ENCODE assay signal across 28 mouse cellular contexts in the genomic region with DNA sequence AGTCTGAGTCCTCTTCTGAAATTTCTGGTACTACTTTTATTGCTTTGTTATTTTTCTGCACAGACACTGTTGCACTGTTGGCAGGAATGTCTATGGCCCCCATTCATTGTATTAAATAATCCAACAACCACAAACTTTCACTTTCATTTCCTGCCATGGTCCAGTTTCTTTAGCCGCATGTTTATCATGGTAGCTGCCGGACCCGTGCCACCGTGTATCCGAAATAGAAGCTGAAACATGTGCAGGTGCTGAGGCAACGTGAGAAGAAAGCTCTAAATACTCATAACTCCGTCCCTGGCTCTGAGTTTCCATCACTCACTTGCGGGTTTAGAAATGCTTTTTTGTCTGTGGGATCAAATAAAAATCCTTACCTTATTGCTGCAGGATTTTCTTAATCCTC.
DNase-seq lines count a peak whose midpoint lies in the region; ATAC-seq and TF ChIP-seq lines count a peak whose summit lies in the region.
"Had no signal": no experiment of that assay in that cellular context is flagged by ENCODE, and none has a peak within 500 bp of the region (broad histone marks: within the 10 kb centered on the region; RNA-seq: fewer than 3 reads in every experiment).

No protein-coding gene starts in this region.

- H3K9ac ChIP-seq in heart, embryonic 14.5 days (ENCODE audit: low read length), result no peak overlapping the region
- no peak overlapping the region for H3K9ac ChIP-seq in lung, postnatal 0 days (replicated peaks; ENCODE audit: low read depth)
- H3K9ac ChIP-seq in CH12.LX (ENCODE audit: insufficient read depth, low read depth), result peak overlapping the region; percentile 18; the same call in 1 of the 2 replicates
- H3K9ac ChIP-seq in forebrain, embryonic 13.5 days, result no peak overlapping the region
- H3K9ac ChIP-seq: embryonic facial prominence, embryonic 15.5 days; forebrain, embryonic 12.5 days; hindbrain, embryonic 12.5 days; intestine, embryonic 15.5 days; limb, embryonic 13.5 days; midbrain, embryonic 15.5 days had no signal

- in situ Hi-C loops in CH12.LX (cut with MboI; ENCODE audit: low pct_ligation_motif_present, low pct_unique_long_range_greater_than_20kb, low sequenced_read_pairs), result no loop called here

- ATAC-seq in heart, embryonic 14.5 days (ENCODE audit: insufficient number of reproducible peaks, insufficient read depth, low FRiP score, low read depth), result no peak
- no peak for ATAC-seq in lung, postnatal 0 days
- ATAC-seq in megakaryocyte progenitor cell, adult 5-6 weeks (replicated peaks; ENCODE audit: poor library complexity), result 0 out of 2 replicates have a peak, but pooled peaks have one; percentile 34
- ATAC-seq in forebrain, embryonic 13.5 days, result no peak
- ATAC-seq: hindbrain, postnatal 0 days; intestine, embryonic 15.5 days; midbrain, embryonic 15.5 days had no signal

- no peaks in the 10 kb centered on the region for H3K27me3 ChIP-seq in heart, embryonic 14.5 days (ENCODE audit: control insufficient read depth, insufficient read depth, low read length)
- no peaks in the 10 kb centered on the region for H3K27me3 ChIP-seq in lung, postnatal 0 days (replicated peaks; ENCODE audit: insufficient read depth, low read length)
- no peaks in the 10 kb centered on the region for H3K27me3 ChIP-seq in CH12.LX (replicated peaks)
- H3K27me3 ChIP-seq in forebrain, embryonic 13.5 days, result no peaks in the 10 kb centered on the region
- H3K27me3 ChIP-seq: embryonic facial prominence, embryonic 15.5 days; forebrain, embryonic 12.5 days; hindbrain, embryonic 12.5 days; intestine, embryonic 15.5 days; limb, embryonic 13.5 days; midbrain, embryonic 15.5 days had no signal

- no peak overlapping the region for H3K27ac ChIP-seq in heart, embryonic 14.5 days (replicated peaks in 1 of 2; ENCODE audit: control insufficient read depth in 1 of 2, insufficient read depth in 1 of 2, low read depth in 2 of 2, low read length in 2 of 2)
- H3K27ac ChIP-seq in lung, postnatal 0 days (ENCODE audit: low read length), result no peak overlapping the region
- H3K27ac ChIP-seq in CH12.LX (ENCODE audit: insufficient read depth, low read depth), result no peak overlapping the region
- H3K27ac ChIP-seq in forebrain, embryonic 13.5 days, result no peak overlapping the region
- H3K27ac ChIP-seq: embryonic facial prominence, embryonic 10.5 days; embryonic facial prominence, embryonic 15.5 days; forebrain, embryonic 12.5 days; heart, adult 2 months; hindbrain, embryonic 12.5 days; hindbrain, postnatal 0 days; intestine, embryonic 15.5 days; left cerebral cortex, adult 2 months; limb, embryonic 13.5 days had no signal

- TF ChIP-seq EP300 in lung, postnatal 0 days (IDR thresholded peaks at IDR 0.05), result no peak
- TF ChIP-seq EP300 in CH12.LX (IDR thresholded peaks at IDR 0.05; ENCODE audit: low read length), result peak; percentile 55; the same call in 1 of the 2 replicates

- TF ChIP-seq POLR2A in CH12.LX (IDR thresholded peaks at IDR 0.05; ENCODE audit: low read depth, low read length), result no peak

- H3K79me2 ChIP-seq in CH12.LX (replicated peaks; ENCODE audit: control insufficient read depth, extremely low read depth, insufficient read depth, poor library complexity, severe bottlenecking), result no peaks in the 10 kb centered on the region

- peak overlapping the region; percentile 55 for H3K4me2 ChIP-seq in heart, embryonic 14.5 days (ENCODE audit: low read length)
- H3K4me2 ChIP-seq in lung, postnatal 0 days (replicated peaks; ENCODE audit: low read depth, low read length), result 0 out of 2 replicates have a peak overlapping the region, but pooled peaks have one; percentile 3
- H3K4me2 ChIP-seq in CH12.LX (ENCODE audit: insufficient read depth, low read depth, poor library complexity, severe bottlenecking), result peak overlapping the region; percentile 85
- no peak overlapping the region for H3K4me2 ChIP-seq in forebrain, embryonic 13.5 days
- H3K4me2 ChIP-seq: embryonic facial prominence, embryonic 15.5 days; forebrain, embryonic 12.5 days; hindbrain, embryonic 12.5 days; intestine, embryonic 15.5 days; liver, embryonic 11.5 days; midbrain, embryonic 15.5 days had no signal

- TF ChIP-seq CTCF in lung, postnatal 0 days (IDR thresholded peaks at IDR 0.05), result no peak
- TF ChIP-seq CTCF in CH12.LX (conservative IDR thresholded peaks at IDR 0.05 in 1 of 2, IDR thresholded peaks at IDR 0.05 in 1 of 2; ENCODE audit: low read depth in 2 of 2, low read length in 2 of 2), result no peak

- intact Hi-C loops in heart, postnatal 36 days (cut with DNase I), result no loop called here

- no peaks in the 10 kb centered on the region; a peak in 1 of 4 replicates for H3K4me1 ChIP-seq in heart, embryonic 14.5 days (ENCODE audit: control insufficient read depth in 2 of 2, insufficient read depth in 2 of 2, low read length in 2 of 2)
- H3K4me1 ChIP-seq in lung, postnatal 0 days (ENCODE audit: insufficient read depth, low read depth, low read length), result no peaks in the 10 kb centered on the region
- H3K4me1 ChIP-seq in CH12.LX (ENCODE audit: control insufficient read depth in 1 of 2, insufficient read depth in 2 of 2), result peaks cover 0 to 18% of the 10 kb centered on the region in 2 experiments; a peak in 2 of 4 replicates
- 0 out of 2 replicates have a peak, but pooled peaks cover 4% of the 10 kb centered on the region for H3K4me1 ChIP-seq in forebrain, embryonic 13.5 days
- H3K4me1 ChIP-seq: embryonic facial prominence, embryonic 10.5 days; forebrain, embryonic 12.5 days; hindbrain, embryonic 12.5 days; intestine, embryonic 15.5 days; midbrain, embryonic 15.5 days had no signal

- TF ChIP-seq RAD21 in CH12.LX (IDR thresholded peaks at IDR 0.05; ENCODE audit: low read depth, low read length), result no peak

- WGBS in heart, embryonic 14.5 days, result 43% methylated on average over 8 of the region's 8 CpGs
- WGBS in lung, postnatal 0 days, result 69% methylated on average over 8 of the region's 8 CpGs
- 87% methylated on average over 8 of the region's 8 CpGs for WGBS in forebrain, embryonic 13.5 days

- H3K36me3 ChIP-seq in heart, embryonic 14.5 days (ENCODE audit: control insufficient read depth, insufficient read depth, low read length), result no peaks in the 10 kb centered on the region
- H3K36me3 ChIP-seq in lung, postnatal 0 days (ENCODE audit: insufficient read depth, low read length), result no peaks in the 10 kb centered on the region
- H3K36me3 ChIP-seq in CH12.LX (replicated peaks in 1 of 2; ENCODE audit: control insufficient read depth in 1 of 2, insufficient read depth in 1 of 2, low read length in 1 of 2), result no peaks in the 10 kb centered on the region
- no peaks in the 10 kb centered on the region for H3K36me3 ChIP-seq in forebrain, embryonic 13.5 days (ENCODE audit: poor library complexity, severe bottlenecking)
- H3K36me3 ChIP-seq: embryonic facial prominence, embryonic 10.5 days; embryonic facial prominence, embryonic 15.5 days; forebrain, embryonic 12.5 days; hindbrain, embryonic 12.5 days; intestine, embryonic 15.5 days; limb, embryonic 13.5 days; midbrain, embryonic 15.5 days had no signal

- H3K9me3 ChIP-seq in heart, embryonic 14.5 days (ENCODE audit: control insufficient read depth, low read length), result no peaks in the 10 kb centered on the region
- H3K9me3 ChIP-seq in lung, postnatal 0 days (ENCODE audit: low read length), result no peaks in the 10 kb centered on the region
- no peaks in the 10 kb centered on the region for H3K9me3 ChIP-seq in CH12.LX (replicated peaks; ENCODE audit: low read length)
- no peaks in the 10 kb centered on the region for H3K9me3 ChIP-seq in forebrain, embryonic 13.5 days (replicated peaks)
- H3K9me3 ChIP-seq: embryonic facial prominence, embryonic 10.5 days; embryonic facial prominence, embryonic 15.5 days; forebrain, embryonic 12.5 days; hindbrain, embryonic 12.5 days; intestine, embryonic 15.5 days; limb, embryonic 13.5 days; midbrain, embryonic 15.5 days had no signal

- dilution Hi-C loops in CH12.LX (cut with MboI; ENCODE audit: extremely low pct_ligation_motif_present, extremely low pct_unique_long_range_greater_than_20kb, low sequenced_read_pairs), result no loop called here

- H3K4me3 ChIP-seq in heart, embryonic 14.5 days (ENCODE audit: control insufficient read depth in 1 of 2, insufficient read depth in 1 of 2, low read depth in 1 of 2, low read length in 2 of 2), result peak overlapping the region in 1 of 2 experiments; percentile 13; a peak in 1 of 4 replicates
- H3K4me3 ChIP-seq in lung, postnatal 0 days (ENCODE audit: low read depth, low read length), result no peak overlapping the region
- no peak overlapping the region for H3K4me3 ChIP-seq in CH12.LX (replicated peaks in 1 of 3; ENCODE audit: low read depth in 2 of 3, low read length in 2 of 3, poor library complexity in 1 of 3)
- H3K4me3 ChIP-seq in forebrain, embryonic 13.5 days, result no peak overlapping the region
- H3K4me3 ChIP-seq: embryonic facial prominence, embryonic 10.5 days; embryonic facial prominence, embryonic 15.5 days; forebrain, embryonic 12.5 days; heart, adult 2 months; hindbrain, embryonic 12.5 days; intestine, embryonic 15.5 days; layer of hippocampus, adult 2 months; left cerebral cortex, adult 2 months; limb, embryonic 13.5 days; midbrain, embryonic 15.5 days had no signal

- no peak for DNase-seq in heart, postnatal 36 days
- no peak for DNase-seq in lung, postnatal 0 days (ENCODE audit: low spot score)
- no peak for DNase-seq in lung, postnatal 14 days
- peak; percentile 19 for DNase-seq in CH12.LX (ENCODE audit: extremely low read depth)
- DNase-seq in adrenal gland, postnatal 14 days, result no peak
- DNase-seq: adrenal gland, adult 2 months; cerebellum, adult 2 months; cerebellum, postnatal 14 days; heart, adult 2 months; kidney, adult 2 months; kidney, postnatal 36 days; lung, postnatal 10 days; right cerebral cortex, postnatal 25 days; thymus, postnatal 14 days had no signal

TF ChIP-seq in CH12.LX, 34 proteins besides CTCF, POLR2A, EP300 and RAD21 (continues in another document):
- 0 out of 2 replicates have a peak, but pooled peaks have one; percentile 28 for TF ChIP-seq TCF12 (IDR thresholded peaks at IDR 0.05; ENCODE audit: low read depth, low read length)
- no peak for TF ChIP-seq PAX5 (IDR thresholded peaks at IDR 0.05; ENCODE audit: low read length)
- peak; percentile 98 for TF ChIP-seq BHLHE40 (IDR thresholded peaks at IDR 0.05; ENCODE audit: low read depth, low read length)
- TF ChIP-seq MAX (IDR thresholded peaks at IDR 0.05; ENCODE audit: low read length), result peak; percentile 72
- TF ChIP-seq ZNF384 (IDR thresholded peaks at IDR 0.05; ENCODE audit: low read depth, low read length), result no peak
- peak; percentile 65 for TF ChIP-seq IRF4 (IDR thresholded peaks at IDR 0.05; ENCODE audit: low read depth, low read length)
- TF ChIP-seq CHD2 (IDR thresholded peaks at IDR 0.05; ENCODE audit: low read length), result no peak
- TF ChIP-seq SMC3 (IDR thresholded peaks at IDR 0.05; ENCODE audit: low read depth, low read length), result no peak
- peak; percentile 28; the same call in 1 of the 2 replicates for TF ChIP-seq MXI1 (IDR thresholded peaks at IDR 0.05; ENCODE audit: low read depth, low read length)
- peak; percentile 73 for TF ChIP-seq ETS1 (conservative IDR thresholded peaks at IDR 0.05; ENCODE audit: low read depth, low read length)
- peak; percentile 68; the same call in 1 of the 2 replicates for TF ChIP-seq RCOR1 (conservative IDR thresholded peaks at IDR 0.05; ENCODE audit: low read depth, low read length)
- peak; percentile 63; the same call in 1 of the 2 replicates for TF ChIP-seq MEF2A (IDR thresholded peaks at IDR 0.05; ENCODE audit: borderline replicate concordance, low read depth, low read length)
